Mouse (Mus musculus) kidney, postnatal 0 days (tissue): ENCODE results near the gene Plau. TPM values are rescaled to one million over a fixed set of nuclear protein-coding genes. Genes with fewer than 3 reads are reported as not detected.

Experiments
- ATAC-seq: fragments of 200-750 bp; cut with Nextera tagmentation; replicated peaks from 2 replicates; pipeline ENCODE4 v1.8.0; 2017; ENCODE audit warnings: low read depth, moderate number of reproducible peaks, moderate TSS enrichment, moderate library complexity; ENCODE audit not compliant: low FRiP score
- DNase-seq: peaks from one replicate; pipeline ENCODE4 v3.0.0-alpha.2; 2016; ENCODE audit warnings: low spot score
- H3K27ac ChIP-seq: fragments of 300-500 bp; sonication (generic); 2 replicates; pipeline ENCODE4 v1.5.1; 2014; ENCODE audit warnings: mild to moderate bottlenecking
- H3K27me3 ChIP-seq: fragments of 300-500 bp; sonication (generic); 2 replicates; pipeline ENCODE4 v1.6.1; 2014; ENCODE audit warnings: low read length, mixed read lengths; ENCODE audit not compliant: insufficient read depth
- H3K36me3 ChIP-seq: fragments of 300-500 bp; sonication (generic); 2 replicates; pipeline ENCODE4 v1.6.1; 2014; ENCODE audit warnings: low read length, mixed read lengths; ENCODE audit not compliant: insufficient read depth
- H3K4me1 ChIP-seq: fragments of 300-500 bp; sonication (generic); replicated peaks from 2 replicates; pipeline ENCODE4 v1.6.1; 2014; ENCODE audit warnings: antibody characterized with exemption, low read length, mixed read lengths; ENCODE audit not compliant: insufficient read depth
- H3K4me2 ChIP-seq: fragments of 300-500 bp; sonication (generic); 2 replicates; pipeline ENCODE4 v1.6.1; 2014; ENCODE audit warnings: mild to moderate bottlenecking, low read length, moderate library complexity, mixed read lengths
- H3K4me3 ChIP-seq: fragments of 300-500 bp; sonication (generic); replicated peaks from 2 replicates; pipeline ENCODE4 v1.5.1; 2014; ENCODE audit warnings: low read depth, low read length
- H3K9ac ChIP-seq: fragments of 300-500 bp; sonication (generic); 2 replicates; pipeline ENCODE4 v1.6.1; 2014; ENCODE audit warnings: low read depth, low read length
- H3K9me3 ChIP-seq: fragments of 300-500 bp; sonication (generic); replicated peaks from 2 replicates; pipeline ENCODE4 v1.6.1; 2016; ENCODE audit warnings: low read length, inconsistent platforms, mixed read lengths
- CTCF ChIP-seq: IDR thresholded peaks from 2 replicates; pipeline ENCODE4 v1.5.1; 2016; ENCODE audit warnings: antibody characterized with exemption, low read depth, mild to moderate bottlenecking, moderate library complexity
- WGBS: fragments of 180-500 bp; shearing (Covaris S2); extraction: QIAGEN DNeasy Blood & Tissue Kit; methylation state at CpG from one replicate; pipeline ENCODE4 v1.1.7; 2014; 5-methylcytosine and 5-hydroxymethylcytosine counted together
- polyA plus RNA-seq: library from polyadenylated mRNA; unstranded; fragments of >200 nt; fragmentation: Nextera tagmentation; extraction: Ambion mirVana; gene quantifications from 2 replicates; pipeline ENCODE4 v1.2.1, GENCODE M21; 2015

Gene Plau
- polyA plus RNA-seq, 1 experiment from 2014 or later, result 70.2 TPM

DNA sequence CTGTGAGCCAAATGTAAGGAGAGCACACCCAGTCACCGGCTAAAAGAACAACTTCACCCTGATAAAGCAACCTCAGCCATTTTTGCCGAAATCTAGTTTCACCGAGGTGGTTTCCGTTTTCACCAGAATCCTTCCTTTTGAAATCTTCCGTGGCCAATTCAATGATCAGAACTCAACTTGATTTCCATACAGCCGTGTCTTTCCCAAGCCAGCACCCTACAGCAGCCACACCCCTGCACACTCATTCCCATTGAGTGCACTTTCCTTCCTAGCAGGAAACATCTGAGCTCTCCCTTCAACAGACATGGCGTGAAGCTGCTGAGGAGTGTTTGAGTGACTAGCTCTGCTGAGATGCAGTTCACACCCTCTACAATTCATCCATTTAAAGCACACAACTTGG is 9.8 kb downstream of the Plau start:
- no peak for TF ChIP-seq CTCF
- Histone ChIP-seq H3K9me3 (no peaks in the 10 kb centered on the region), H3K9ac (no peak overlapping the region), H3K27ac (peak overlapping the region; percentile 70), H3K4me3 (no peak overlapping the region), H3K4me1 (0 out of 2 replicates have a peak, but pooled peaks cover 13% of the 10 kb centered on the region), H3K4me2 (no peak overlapping the region), H3K36me3 (no peaks in the 10 kb centered on the region), H3K27me3 (no peaks in the 10 kb centered on the region)
- WGBS, result 69% methylated on average over 7 of the region's 7 CpGs
- ATAC-seq (no peak), DNase-seq (no peak)

DNA sequence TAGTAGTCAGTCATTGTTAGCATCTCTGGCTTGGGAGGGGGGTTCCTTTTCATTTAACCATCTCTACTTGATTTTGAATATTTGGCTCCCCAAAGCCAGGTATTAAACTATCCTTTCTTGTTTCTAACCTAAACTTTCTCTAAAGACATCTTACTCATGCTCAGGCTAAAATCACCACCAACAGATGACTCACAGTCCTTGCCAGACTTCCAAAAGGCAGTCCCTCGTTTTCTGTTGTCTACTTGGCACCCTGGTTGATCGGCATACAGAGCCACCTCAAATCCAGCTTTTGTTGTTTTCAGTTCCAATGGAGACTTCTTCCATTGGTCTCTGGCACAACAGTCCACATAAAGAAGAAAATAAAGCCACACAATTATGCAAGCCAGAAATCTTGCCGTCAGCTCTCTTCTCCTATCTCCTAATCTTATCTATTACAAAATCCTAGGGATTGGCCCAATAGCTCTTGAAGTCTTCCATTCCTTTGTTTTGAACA is 11.2 kb downstream of the Plau start:
- H3K36me3 ChIP-seq, result no peaks in the 10 kb centered on the region
- H3K4me1 ChIP-seq, result 0 out of 2 replicates have a peak, but pooled peaks cover 13% of the 10 kb centered on the region
- H3K9ac ChIP-seq, result no peak overlapping the region
- H3K4me3 ChIP-seq, result no peak overlapping the region
- no peaks in the 10 kb centered on the region for H3K27me3 ChIP-seq
- 79% methylated on average over 3 of the region's 3 CpGs for WGBS
- no peak for ATAC-seq
- H3K9me3 ChIP-seq, result no peaks in the 10 kb centered on the region
- H3K27ac ChIP-seq, result no peak overlapping the region
- no peak for TF ChIP-seq CTCF
- no peak overlapping the region for H3K4me2 ChIP-seq
- no peak for DNase-seq

DNA sequence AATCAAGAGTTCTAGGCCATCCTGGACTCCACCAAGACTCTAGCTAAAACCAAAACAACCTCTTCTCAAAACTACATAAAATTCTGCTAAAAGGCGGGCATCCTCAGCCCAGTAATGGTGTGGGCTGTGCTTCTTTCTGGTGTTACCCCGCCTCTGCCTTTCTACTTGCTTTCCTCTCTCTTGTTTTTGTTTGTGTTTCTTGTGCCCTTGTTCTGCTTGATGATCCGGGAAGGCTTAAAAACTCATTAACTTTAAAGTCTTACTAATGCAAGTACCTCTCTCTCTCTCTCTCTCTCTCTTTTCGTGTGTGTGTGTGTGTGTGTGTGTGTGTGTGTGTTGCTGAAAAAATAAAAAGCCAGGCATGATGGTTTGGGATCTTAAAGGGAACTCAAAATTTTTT is 13.3 kb downstream of the Plau start:
- Histone ChIP-seq H3K36me3 (no peaks in the 10 kb centered on the region), H3K9ac (no peak overlapping the region), H3K9me3 (no peaks in the 10 kb centered on the region), H3K27ac (peak overlapping the region; percentile 69; the same call in 1 of the 2 replicates), H3K4me1 (0 out of 2 replicates have a peak, but pooled peaks cover 13% of the 10 kb centered on the region), H3K27me3 (no peaks in the 10 kb centered on the region), H3K4me3 (no peak overlapping the region), H3K4me2 (0 out of 2 replicates have a peak overlapping the region, but pooled peaks have one; percentile 26)
- WGBS, result 31% methylated on average over 4 of the region's 4 CpGs
- TF ChIP-seq CTCF, result no peak
- DNase-seq (no peak), ATAC-seq (peak; percentile 59; the same call in 1 of the 2 replicates)

DNA sequence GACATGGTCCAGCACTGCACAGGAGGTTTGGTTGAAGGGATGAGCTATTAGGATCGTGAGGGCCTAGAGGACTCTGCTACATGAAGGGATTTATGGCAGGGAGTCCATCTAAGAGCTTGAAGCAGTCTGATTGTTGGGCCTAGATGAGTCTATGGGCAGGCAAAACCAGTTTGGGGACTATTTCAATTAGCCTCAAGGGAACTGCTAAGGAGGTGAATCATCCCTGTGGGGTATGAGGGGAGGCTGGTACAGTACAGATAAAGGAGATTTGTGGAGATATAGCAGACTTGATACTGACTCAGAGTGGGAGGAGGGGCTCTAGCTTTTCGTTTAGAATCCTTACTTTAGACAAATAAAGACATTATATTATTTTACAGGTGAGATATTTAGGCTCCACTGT is 14.0 kb downstream of the Plau start:
- H3K9ac ChIP-seq, result no peak overlapping the region
- H3K4me3 ChIP-seq, result no peak overlapping the region
- H3K9me3 ChIP-seq, result no peaks in the 10 kb centered on the region
- 0 out of 2 replicates have a peak, but pooled peaks cover 12% of the 10 kb centered on the region for H3K4me1 ChIP-seq
- H3K27ac ChIP-seq, result peak overlapping the region; percentile 76
- WGBS, result 57% methylated on average over 2 of the region's 2 CpGs
- no peak overlapping the region for H3K4me2 ChIP-seq
- no peaks in the 10 kb centered on the region for H3K27me3 ChIP-seq
- no peak for DNase-seq
- H3K36me3 ChIP-seq, result no peaks in the 10 kb centered on the region
- no peak for ATAC-seq
- no peak for TF ChIP-seq CTCF

DNA sequence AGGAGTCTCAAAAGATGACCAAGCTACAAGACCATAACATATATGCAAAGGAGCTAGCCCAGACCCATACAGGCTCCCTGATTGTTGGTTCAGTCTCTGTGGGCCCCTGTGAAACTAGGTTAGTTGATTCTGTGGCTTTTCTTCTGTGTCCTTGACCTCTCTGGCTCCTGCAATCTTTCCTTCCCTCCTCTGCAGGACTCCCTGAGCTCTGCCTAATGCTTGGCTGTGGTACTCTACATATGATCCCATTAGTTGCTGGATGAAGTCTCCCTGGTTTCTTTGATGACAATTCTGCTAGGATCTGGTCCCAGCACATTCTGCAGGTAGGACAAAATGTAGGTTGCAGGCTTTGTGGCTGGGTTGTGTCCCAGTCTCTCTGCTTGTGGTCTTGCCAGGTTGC is 15.3 kb downstream of the Plau start:
- no peak overlapping the region for H3K27ac ChIP-seq
- H3K4me3 ChIP-seq, result no peak overlapping the region
- no peak overlapping the region for H3K4me2 ChIP-seq
- H3K36me3 ChIP-seq, result no peaks in the 10 kb centered on the region
- no peak overlapping the region for H3K9ac ChIP-seq
- H3K4me1 ChIP-seq, result no peaks in the 10 kb centered on the region
- ATAC-seq, result no peak
- H3K27me3 ChIP-seq, result no peaks in the 10 kb centered on the region
- no peak for DNase-seq
- no peak for TF ChIP-seq CTCF
- H3K9me3 ChIP-seq, result no peaks in the 10 kb centered on the region

DNA sequence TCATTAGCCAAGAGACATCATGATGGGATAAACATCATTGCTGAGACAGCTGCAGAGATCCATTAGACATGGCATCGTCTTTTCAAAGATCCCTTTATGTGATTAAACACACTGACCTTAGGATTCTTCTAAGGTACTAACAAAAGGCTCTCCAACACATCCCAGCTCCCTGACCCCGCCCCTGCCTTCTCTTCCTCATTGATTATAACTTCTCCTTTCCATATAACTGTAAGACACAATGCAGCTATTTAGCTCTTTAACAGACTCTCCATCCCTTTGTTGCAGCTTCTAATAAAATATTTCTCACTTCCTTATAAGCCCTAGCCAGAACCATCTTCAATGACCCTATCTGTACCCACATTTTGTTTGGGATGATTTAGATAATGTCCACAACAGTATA is 24.7 kb downstream of the Plau start:
- Histone ChIP-seq H3K9ac (no peak overlapping the region), H3K4me2 (no peak overlapping the region), H3K36me3 (no peaks in the 10 kb centered on the region), H3K27me3 (no peaks in the 10 kb centered on the region), H3K9me3 (no peaks in the 10 kb centered on the region), H3K27ac (no peak overlapping the region), H3K4me1 (peaks cover 10% of the 10 kb centered on the region), H3K4me3 (no peak overlapping the region)
- TF ChIP-seq CTCF, result no peak
- 77% methylated on average over 2 of the region's 2 CpGs for WGBS
- DNase-seq (no peak), ATAC-seq (no peak)

DNA sequence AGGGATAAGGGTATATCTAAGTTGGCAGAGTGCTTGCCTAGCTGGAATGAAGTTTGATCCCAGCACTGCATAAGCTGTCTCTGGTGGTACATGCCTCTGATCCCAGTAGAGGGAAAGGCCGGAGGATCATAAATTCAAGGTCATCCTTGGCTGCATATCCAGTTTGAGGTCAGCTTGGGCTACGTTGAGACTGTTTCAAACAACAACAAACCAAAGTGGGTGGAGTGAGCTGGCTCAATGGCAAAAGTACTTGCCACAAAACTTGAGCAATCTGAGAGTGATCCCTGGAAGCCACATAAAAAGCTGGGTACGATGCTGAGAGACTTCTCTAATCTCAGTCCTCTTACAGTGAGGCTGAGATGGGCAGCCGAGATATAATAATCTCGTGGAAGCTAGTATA is 25.1 kb downstream of the Plau start:
- no peak for ATAC-seq
- 55% methylated on average over 5 of the region's 5 CpGs for WGBS
- TF ChIP-seq CTCF, result no peak
- no peaks in the 10 kb centered on the region for H3K9me3 ChIP-seq
- H3K27ac ChIP-seq, result no peak overlapping the region
- no peaks in the 10 kb centered on the region for H3K27me3 ChIP-seq
- DNase-seq, result no peak
- no peak overlapping the region for H3K9ac ChIP-seq
- no peak overlapping the region for H3K4me3 ChIP-seq
- peaks cover 10% of the 10 kb centered on the region for H3K4me1 ChIP-seq
- no peaks in the 10 kb centered on the region for H3K36me3 ChIP-seq
- no peak overlapping the region for H3K4me2 ChIP-seq
